Mouse (Mus musculus): Measurements from ENCODE around the gene Slc22a15.

Gene Slc22a15

DNA sequence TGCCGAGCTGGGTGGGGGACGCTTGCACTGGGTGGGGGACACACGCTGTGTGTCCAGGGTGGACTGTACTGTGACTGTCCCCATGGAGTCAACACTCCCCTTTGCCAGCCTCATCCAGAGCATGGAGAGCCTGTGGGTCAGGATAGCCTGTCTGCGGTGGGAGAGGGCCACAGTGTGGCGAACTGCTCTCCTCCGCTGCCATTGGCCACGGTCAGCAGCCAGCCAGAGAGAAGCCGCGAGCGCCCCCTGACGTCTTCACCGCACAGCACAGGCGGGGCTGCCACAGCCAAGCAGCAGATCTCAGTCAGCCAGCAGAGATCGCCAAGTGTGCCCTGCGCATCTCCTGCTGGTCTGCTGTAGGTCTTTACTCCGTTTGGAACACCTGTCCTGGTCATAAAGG, 118.1 kb downstream of the Slc22a15 start:
- DNase-seq, result peak; percentile 98
